Mouse (Mus musculus) limb, embryonic 14.5 days (tissue): ENCODE data around the gene Csde1. TPM values are rescaled to one million over a fixed set of nuclear protein-coding genes. Genes with fewer than 3 reads are reported as not detected.

Source experiments
- ATAC-seq: fragments of 200-750 bp; cut with Nextera tagmentation; 2 replicates; pipeline ENCODE4 v1.8.0; 2017; ENCODE audit warnings: low read depth, moderate number of reproducible peaks, moderate TSS enrichment; ENCODE audit not compliant: low FRiP score
- DNase-seq: peaks from one replicate; pipeline ENCODE4 v3.0.0-alpha.2; 2015; ENCODE audit warnings: low spot score
- H3K27ac ChIP-seq: fragments of 300-500 bp; sonication (generic); replicated peaks from 2 replicates; pipeline ENCODE4 v1.5.1; 2014; ENCODE audit warnings: low read depth, mild to moderate bottlenecking, low read length, moderate library complexity, mixed read lengths
- H3K27me3 ChIP-seq: fragments of 300-500 bp; sonication (generic); 2 replicates; pipeline ENCODE4 v1.6.1; 2014; ENCODE audit warnings: low read length, mixed read lengths; ENCODE audit not compliant: control insufficient read depth, insufficient read depth
- H3K36me3 ChIP-seq: fragments of 300-500 bp; sonication (generic); 2 replicates; pipeline ENCODE4 v1.6.1; 2014; ENCODE audit warnings: mild to moderate bottlenecking, low read length, moderate library complexity, mixed read lengths; ENCODE audit not compliant: control insufficient read depth, insufficient read depth
- H3K4me1 ChIP-seq: fragments of 300-500 bp; sonication (generic); 2 replicates; pipeline ENCODE4 v1.6.1; 2014; ENCODE audit warnings: antibody characterized with exemption, low read length, mixed read lengths; ENCODE audit not compliant: control insufficient read depth, insufficient read depth
- H3K4me2 ChIP-seq: fragments of 300-500 bp; sonication (generic); replicated peaks from 2 replicates; pipeline ENCODE4 v1.6.1; 2014; ENCODE audit warnings: low read depth, mild to moderate bottlenecking, low read length, moderate library complexity; ENCODE audit not compliant: severe bottlenecking
- H3K4me3 ChIP-seq: fragments of 300-500 bp; sonication (generic); replicated peaks from 2 replicates; pipeline ENCODE4 v1.5.1; 2014; ENCODE audit warnings: low read length
- H3K9ac ChIP-seq: fragments of 300-500 bp; sonication (generic); 2 replicates; pipeline ENCODE4 v1.6.1; 2014; ENCODE audit warnings: mild to moderate bottlenecking, low read depth, low read length, moderate library complexity; ENCODE audit not compliant: severe bottlenecking
- H3K9me3 ChIP-seq: fragments of 300-500 bp; sonication (generic); 2 replicates; pipeline ENCODE4 v1.6.1; 2016; ENCODE audit warnings: low read length; ENCODE audit not compliant: control insufficient read depth
- POLR2A ChIP-seq: fragments of 200-500 bp; IDR thresholded peaks from 2 replicates; pipeline ENCODE4 v1.8.0; 2012; ENCODE audit warnings: inconsistent platforms, mild to moderate bottlenecking, moderate library complexity, borderline replicate concordance; ENCODE audit not compliant: insufficient read depth, insufficient read length; ENCODE audit errors: extremely low read depth
- WGBS: fragments of 180-500 bp; shearing (Covaris S2); extraction: QIAGEN DNeasy Blood & Tissue Kit; methylation state at CpG from one replicate; pipeline ENCODE4 v1.1.7; 2014; 5-methylcytosine and 5-hydroxymethylcytosine counted together
- polyA plus RNA-seq, 2 experiments: library from polyadenylated mRNA; depleted of rRNA in 1 of 2; stranded (reverse) in 1 of 2; unstranded in 1 of 2; fragments of >200 nt; fragmentation: Nextera tagmentation in 1 of 2; extraction: Ambion mirVana in 1 of 2; gene quantifications; 2 replicates each; pipeline versions ENCODE4 v1.2.1 to v1.2.3; 2012 to 2014

Csde1 gene
- polyA plus RNA-seq, 2 experiments = 92.6 to 355 TPM

DNA sequence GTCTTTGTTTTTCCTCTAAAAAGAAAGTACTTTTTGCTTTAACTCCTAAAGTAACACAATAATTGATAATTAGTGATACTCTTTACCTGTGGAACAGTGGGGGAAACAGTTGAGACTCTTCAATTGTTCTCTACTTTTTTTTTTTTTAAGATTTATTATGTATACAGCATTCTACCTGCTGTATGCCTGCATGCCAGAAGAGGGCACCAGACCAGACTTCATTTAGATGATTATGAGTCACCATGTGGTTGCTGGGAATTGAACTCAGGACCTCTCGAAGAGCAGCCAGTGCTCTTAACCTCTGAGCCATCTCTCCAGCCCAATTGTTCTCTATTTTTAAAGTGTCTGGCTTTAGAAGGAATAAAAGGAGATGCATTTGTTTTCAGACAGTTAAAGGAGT, 5.9 kb downstream of the Csde1 start:
- DNase-seq = no peak
- no peak overlapping the region for H3K9ac ChIP-seq
- peaks cover 37% of the 10 kb centered on the region for H3K36me3 ChIP-seq
- WGBS = 98% methylated on average over 1 of the region's 1 CpGs
- H3K4me1 ChIP-seq = peaks cover 9% of the 10 kb centered on the region
- no peaks in the 10 kb centered on the region for H3K27me3 ChIP-seq
- H3K4me3 ChIP-seq = no peak overlapping the region
- no peak for ATAC-seq
- no peak for TF ChIP-seq POLR2A
- no peak overlapping the region for H3K4me2 ChIP-seq
- H3K27ac ChIP-seq = no peak overlapping the region
- H3K9me3 ChIP-seq = no peaks in the 10 kb centered on the region

DNA sequence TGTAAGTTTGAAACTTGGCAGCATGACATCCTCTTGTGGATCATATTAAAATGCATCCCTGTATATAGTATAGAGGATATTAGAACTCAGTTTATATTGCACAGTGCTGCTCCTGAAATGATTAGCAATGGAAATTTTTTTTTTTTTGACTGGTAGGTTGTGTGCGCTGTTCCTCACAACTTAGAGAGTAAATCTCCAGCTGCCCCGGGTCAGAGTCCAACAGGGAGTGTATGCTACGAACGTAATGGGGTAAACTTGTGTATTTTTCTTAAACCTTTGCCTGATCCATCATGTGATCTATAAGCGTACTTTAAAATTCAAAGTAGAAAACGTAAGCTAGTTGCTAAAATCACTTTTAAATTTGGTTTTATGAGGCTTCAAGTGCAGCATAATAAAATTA, 20.1 kb downstream of the Csde1 start:
- H3K4me1 ChIP-seq = no peaks in the 10 kb centered on the region
- H3K36me3 ChIP-seq = peaks cover 74% of the 10 kb centered on the region
- WGBS = 95% methylated on average over 6 of the region's 6 CpGs
- no peaks in the 10 kb centered on the region for H3K9me3 ChIP-seq
- H3K4me2 ChIP-seq = no peak overlapping the region
- no peak overlapping the region for H3K4me3 ChIP-seq
- ATAC-seq (no peak), DNase-seq (no peak)
- H3K9ac ChIP-seq = no peak overlapping the region
- H3K27ac ChIP-seq = no peak overlapping the region
- no peak for TF ChIP-seq POLR2A
- H3K27me3 ChIP-seq = no peaks in the 10 kb centered on the region

DNA sequence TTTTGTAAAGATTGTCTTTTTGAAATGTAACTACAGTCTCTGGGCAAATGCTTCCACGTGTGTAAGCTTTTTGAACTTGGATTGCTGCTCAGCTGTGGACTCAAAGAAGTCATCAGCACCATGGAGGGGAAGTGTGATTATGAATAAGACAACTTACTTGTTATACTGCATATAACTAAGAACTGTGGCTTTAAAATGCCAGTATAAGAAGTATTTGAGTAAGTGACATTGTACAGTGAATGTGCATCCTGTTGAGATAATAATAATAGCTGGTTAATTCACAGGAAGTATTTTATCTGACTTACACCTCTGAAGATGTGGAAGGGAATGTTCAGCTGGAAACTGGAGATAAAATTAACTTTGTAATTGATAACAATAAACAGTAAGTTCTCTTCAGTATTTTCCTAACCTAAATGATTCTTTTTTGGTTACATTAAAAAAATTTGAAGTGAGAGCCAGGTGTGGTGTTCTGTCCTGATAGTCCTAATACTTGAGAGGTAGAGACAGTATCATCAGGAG, 20.7 kb downstream of the Csde1 start:
- peaks cover 79% of the 10 kb centered on the region for H3K36me3 ChIP-seq

DNA sequence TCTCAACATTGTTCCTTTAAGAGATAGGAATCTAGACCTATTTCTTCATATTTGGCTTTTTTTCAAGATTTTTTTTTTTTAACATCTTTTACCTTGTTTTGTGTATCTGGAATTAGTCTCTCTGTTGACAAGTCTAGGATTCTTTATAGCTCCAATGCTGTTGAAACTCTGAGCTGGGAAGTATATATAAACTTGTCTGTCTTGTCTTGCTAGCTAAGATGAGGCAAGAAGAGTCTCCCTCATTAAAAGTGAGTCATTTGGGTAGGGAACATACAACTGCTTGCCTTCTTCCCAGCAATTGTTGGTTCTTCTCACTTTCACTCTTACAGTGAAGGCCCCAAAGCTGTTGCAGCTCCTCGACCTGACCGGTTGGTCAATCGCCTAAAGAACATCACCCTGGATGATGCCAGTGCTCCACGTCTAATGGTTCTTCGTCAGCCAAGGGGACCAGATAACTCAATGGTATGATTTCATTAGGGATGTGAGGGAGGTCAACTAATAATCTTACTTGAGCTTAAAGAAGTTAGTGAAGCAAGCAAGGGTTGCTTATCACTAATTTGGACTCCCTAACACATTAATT, 35.9 kb downstream of the Csde1 start:
- TF ChIP-seq POLR2A = no peak
- Histone ChIP-seq H3K9me3 (no peaks in the 10 kb centered on the region), H3K4me1 (peaks cover 3% of the 10 kb centered on the region; the same call in 1 of the 2 replicates), H3K36me3 (peaks cover 67% of the 10 kb centered on the region), H3K4me2 (no peak overlapping the region), H3K4me3 (no peak overlapping the region), H3K9ac (no peak overlapping the region), H3K27ac (no peak overlapping the region), H3K27me3 (no peaks in the 10 kb centered on the region)
- DNase-seq (no peak), ATAC-seq (no peak)
- 88% methylated on average over 5 of the region's 5 CpGs for WGBS

More for the DNA sequence above, 20.7 kb downstream of the Csde1 start:
- TF ChIP-seq POLR2A = no peak
- DNase-seq (no peak), ATAC-seq (no peak)
- Histone ChIP-seq H3K9ac (no peak overlapping the region), H3K27me3 (no peaks in the 10 kb centered on the region), H3K9me3 (no peaks in the 10 kb centered on the region), H3K27ac (no peak overlapping the region), H3K4me3 (no peak overlapping the region), H3K4me1 (no peaks in the 10 kb centered on the region), H3K4me2 (no peak overlapping the region)
- WGBS = 83% methylated on average over 1 of the region's 1 CpGs

DNA sequence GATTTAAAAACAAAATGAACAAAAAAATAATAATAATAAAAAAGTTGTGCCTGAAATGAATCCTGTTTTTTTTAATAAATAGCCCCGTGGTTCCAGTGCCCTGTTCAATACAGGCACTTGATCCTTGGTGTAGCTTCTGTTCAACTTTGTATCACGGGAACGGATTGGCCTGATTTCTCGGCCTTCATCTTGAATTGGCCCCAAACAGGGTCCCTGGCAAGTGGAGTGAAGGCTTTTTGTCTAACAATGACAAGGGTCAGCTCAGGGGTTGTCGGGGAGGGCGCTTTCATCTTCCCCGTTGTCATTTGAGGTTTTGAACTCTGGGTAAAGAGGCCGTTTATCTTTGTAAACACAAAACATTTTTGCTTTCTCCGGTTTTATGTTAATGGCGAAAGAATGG, 37.5 kb downstream of the Csde1 start:
- Histone ChIP-seq H3K9ac (0 out of 2 replicates have a peak overlapping the region, but pooled peaks have one; percentile 18), H3K36me3 (peaks cover 69% of the 10 kb centered on the region), H3K4me1 (peaks cover 3% of the 10 kb centered on the region; the same call in 1 of the 2 replicates), H3K9me3 (no peaks in the 10 kb centered on the region), H3K27ac (peak overlapping the region; percentile 56), H3K4me2 (peak overlapping the region; percentile 56), H3K4me3 (peak overlapping the region; percentile 61), H3K27me3 (no peaks in the 10 kb centered on the region)
- no peak for TF ChIP-seq POLR2A
- 8% methylated on average over 10 of the region's 10 CpGs for WGBS
- ATAC-seq (peak; percentile 24), DNase-seq (no peak)
